Mouse (Mus musculus) brown adipose tissue, adult 24 weeks (tissue): Measurements from ENCODE around the gene Peak1. TPM values are rescaled to one million over a fixed set of nuclear protein-coding genes. Genes with fewer than 3 reads are reported as not detected.
"Not testable (repeated sequence)": the region's sequence is repeated elsewhere in the genome, so short reads cannot be mapped to it uniquely, and the experiment has no call there.

Source experiments
- H3K27ac ChIP-seq: fragments of 200-500 bp; replicated peaks from 2 replicates; pipeline ENCODE4 v1.5.1; 2012; ENCODE audit warnings: low read depth, mild to moderate bottlenecking, low read length
- H3K4me1 ChIP-seq: fragments of 200-500 bp; 2 replicates; pipeline ENCODE4 v1.6.1; 2012; ENCODE audit warnings: low read length, mixed read lengths; ENCODE audit not compliant: control insufficient read depth, insufficient read depth, insufficient read length
- H3K4me3 ChIP-seq: fragments of 200-500 bp; 2 replicates; pipeline ENCODE4 v1.5.1; 2012; ENCODE audit warnings: low read depth, mild to moderate bottlenecking, low read length, moderate library complexity; ENCODE audit not compliant: insufficient read depth
- polyA plus RNA-seq: library from polyadenylated mRNA; stranded (reverse); fragments of >200 nt; gene quantifications from 2 replicates; pipeline ENCODE4 v1.2.4, GENCODE M21; 2012; ENCODE audit not compliant: missing spikeins, insufficient read depth, insufficient read length

Gene Peak1
- polyA plus RNA-seq, 1 experiment: 9.6 TPM

- no peaks in the 10 kb centered on the region for H3K4me1 ChIP-seq
- no peak overlapping the region for H3K4me3 ChIP-seq
- H3K27ac ChIP-seq: no peak overlapping the region
Observed at GRCm38 (mm10) chr9:56227626-56228025, 190.2 kb downstream of the Peak1 start.

DNA sequence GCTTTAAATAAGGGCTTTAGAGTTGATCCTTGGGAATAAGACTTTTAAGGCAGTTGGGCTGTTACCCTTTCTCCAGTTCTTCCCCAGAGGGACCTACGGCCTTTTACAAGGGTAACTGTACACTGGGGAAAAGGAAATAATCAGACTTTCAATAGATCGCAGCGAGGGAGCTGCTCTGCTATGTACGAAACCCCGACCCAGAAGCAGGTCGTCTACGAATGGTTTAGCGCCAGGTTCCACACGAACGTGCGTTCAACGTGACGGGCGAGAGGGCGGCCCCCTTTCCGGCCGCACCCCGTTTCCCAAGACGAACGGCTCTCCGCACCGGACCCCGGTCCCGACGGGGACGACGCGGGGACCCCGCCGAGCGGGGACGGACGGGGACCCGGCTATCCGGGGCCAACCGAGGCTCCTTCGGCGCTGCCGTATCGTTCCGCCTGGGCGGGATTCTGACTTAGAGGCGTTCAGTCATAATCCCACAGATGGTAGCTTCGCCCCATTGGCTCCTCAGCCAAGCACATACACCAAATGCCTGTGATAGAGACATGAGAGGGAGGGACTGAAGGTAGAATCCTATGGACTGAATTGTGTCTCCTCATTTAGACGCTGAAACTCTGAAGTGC is 194.3 kb downstream of the Peak1 start:
- H3K4me3 ChIP-seq, H3K27ac ChIP-seq, H3K4me1 ChIP-seq: not testable (repeated sequence)

GRCm38 (mm10) chr9:56218860-56219259 is 199.0 kb downstream of the Peak1 start:
- H3K27ac ChIP-seq: no peak overlapping the region
- H3K4me3 ChIP-seq: no peak overlapping the region
- no peaks in the 10 kb centered on the region for H3K4me1 ChIP-seq

- no peaks in the 10 kb centered on the region for H3K4me1 ChIP-seq
- H3K27ac ChIP-seq: no peak overlapping the region
- no peak overlapping the region for H3K4me3 ChIP-seq
Observed at GRCm38 (mm10) chr9:56218043-56218442, 199.8 kb downstream of the Peak1 start.

GRCm38 (mm10) chr9:56217386-56217785 is 200.5 kb downstream of the Peak1 start:
- Histone ChIP-seq H3K4me1 (no peaks in the 10 kb centered on the region), H3K4me3 (no peak overlapping the region), H3K27ac (no peak overlapping the region)

- no peak overlapping the region for H3K27ac ChIP-seq
- H3K4me3 ChIP-seq: no peak overlapping the region
- no peaks in the 10 kb centered on the region for H3K4me1 ChIP-seq
Observed at GRCm38 (mm10) chr9:56213451-56214291, 204.2 kb downstream of the Peak1 start.

DNA sequence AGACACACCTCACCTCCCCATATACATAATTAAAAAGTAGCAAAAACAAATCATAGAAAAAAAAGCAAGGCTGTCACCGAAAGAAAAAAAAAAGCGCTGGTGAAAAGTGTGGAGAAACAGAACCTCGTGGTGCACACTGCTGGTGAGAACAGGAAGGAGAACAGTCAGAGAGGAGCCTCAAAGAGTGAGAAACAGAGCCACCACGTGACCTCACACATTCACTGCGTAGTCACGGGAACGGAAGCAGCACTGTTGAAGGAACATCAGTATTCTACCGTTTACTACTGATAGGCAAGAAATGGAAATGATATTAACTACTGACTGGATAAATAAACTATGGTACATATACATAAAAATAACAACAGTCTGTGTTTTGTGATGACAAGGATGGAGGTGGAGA is 209.1 kb downstream of the Peak1 start:
- H3K4me1 ChIP-seq: no peaks in the 10 kb centered on the region
- H3K27ac ChIP-seq: no peak overlapping the region
- H3K4me3 ChIP-seq: no peak overlapping the region

- no peak overlapping the region for H3K4me3 ChIP-seq
- H3K4me1 ChIP-seq: no peaks in the 10 kb centered on the region
- no peak overlapping the region; the same call in 1 of the 2 replicates for H3K27ac ChIP-seq
Observed at GRCm38 (mm10) chr9:56207516-56207915, 210.4 kb downstream of the Peak1 start.

DNA sequence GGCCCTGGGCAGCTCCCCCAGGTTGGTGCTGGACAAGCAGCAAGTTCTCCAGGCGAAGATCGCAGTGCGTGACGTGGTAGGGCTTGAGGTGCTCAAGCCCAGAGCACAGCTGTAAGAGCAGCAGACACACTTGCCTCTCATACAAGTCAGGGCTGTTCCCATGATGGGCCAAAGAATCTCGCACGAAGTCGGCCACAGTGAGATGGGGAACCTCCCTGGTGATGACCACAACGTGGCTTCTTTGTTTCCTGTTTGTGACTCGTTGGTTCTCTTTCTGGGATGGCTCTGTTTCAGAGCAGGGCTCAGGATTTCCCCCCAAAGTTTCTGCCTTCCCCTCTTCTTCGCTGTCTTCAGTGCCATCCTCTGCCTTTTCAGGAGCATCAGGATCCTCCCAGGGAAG is 210.8 kb downstream of the Peak1 start:
- Histone ChIP-seq H3K27ac (0 out of 2 replicates have a peak overlapping the region, but pooled peaks have one; percentile 12), H3K4me3 (no peak overlapping the region), H3K4me1 (no peaks in the 10 kb centered on the region)

DNA sequence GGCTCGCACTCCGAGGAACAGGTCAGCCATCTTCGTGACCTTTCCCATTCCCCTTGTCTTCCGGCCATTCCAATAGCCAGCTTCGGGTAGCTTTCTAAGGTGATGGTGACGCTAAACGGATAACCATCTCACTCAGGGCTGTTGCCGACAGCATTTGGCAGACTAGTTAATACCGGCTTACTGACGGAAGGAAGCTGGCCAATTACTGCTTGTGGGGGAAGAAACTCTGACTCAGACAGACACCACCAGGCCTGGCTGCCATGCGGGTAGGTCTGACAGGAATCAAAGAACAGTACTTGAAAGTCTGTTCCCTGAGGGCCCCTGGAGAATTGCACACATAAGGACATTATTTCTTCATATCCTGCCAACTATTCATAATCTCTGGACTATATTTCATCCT is 212.5 kb downstream of the Peak1 start:
- Histone ChIP-seq H3K4me1 (no peaks in the 10 kb centered on the region), H3K4me3 (no peak overlapping the region), H3K27ac (no peak overlapping the region)

DNA sequence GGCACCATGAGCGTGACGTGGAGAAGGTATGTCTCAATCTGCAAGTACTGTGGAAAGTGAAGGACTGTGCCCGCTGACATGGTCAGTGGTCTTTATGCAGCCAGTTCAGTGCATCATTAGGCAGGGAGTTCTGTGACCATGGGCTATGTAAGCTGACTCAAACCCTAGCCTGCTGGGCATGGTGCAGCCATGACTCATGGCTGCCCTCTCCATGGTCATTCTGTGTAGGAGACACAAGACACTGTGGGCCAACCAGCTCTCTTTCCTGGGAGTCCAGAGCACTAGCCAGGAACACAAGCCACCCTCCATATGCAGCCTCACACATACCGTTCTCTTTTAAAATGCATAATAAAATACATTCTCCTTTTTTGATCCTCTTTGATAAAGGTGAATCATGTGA is 213.6 kb downstream of the Peak1 start:
- H3K4me3 ChIP-seq: no peak overlapping the region
- H3K27ac ChIP-seq: no peak overlapping the region
- H3K4me1 ChIP-seq: no peaks in the 10 kb centered on the region

GRCm38 (mm10) chr9:56200645-56201314 is 217.1 kb downstream of the Peak1 start:
- no peaks in the 10 kb centered on the region for H3K4me1 ChIP-seq
- no peak overlapping the region for H3K27ac ChIP-seq
- H3K4me3 ChIP-seq: no peak overlapping the region

DNA sequence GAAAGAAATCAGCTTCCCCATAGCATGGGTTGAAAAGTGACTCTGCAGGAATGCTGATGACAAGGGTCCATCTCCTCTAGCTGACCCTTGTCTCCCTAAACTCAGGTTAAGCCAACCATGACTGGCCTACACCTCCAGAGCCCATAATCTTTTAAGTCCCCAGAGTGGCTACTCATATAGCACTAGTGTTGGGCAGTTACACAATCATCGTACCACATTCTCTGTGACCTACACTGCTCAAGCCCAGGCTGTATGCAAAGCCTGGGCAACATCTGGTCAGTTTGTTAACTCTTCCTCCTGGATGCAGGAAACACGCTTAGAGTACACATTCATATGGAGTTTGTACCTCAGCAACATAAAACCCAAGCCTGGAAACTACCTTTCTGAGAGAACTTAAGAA is 217.7 kb downstream of the Peak1 start:
- Histone ChIP-seq H3K27ac (no peak overlapping the region), H3K4me3 (no peak overlapping the region), H3K4me1 (no peaks in the 10 kb centered on the region)

- H3K27ac ChIP-seq: no peak overlapping the region
- no peaks in the 10 kb centered on the region for H3K4me1 ChIP-seq
- no peak overlapping the region for H3K4me3 ChIP-seq
Observed at GRCm38 (mm10) chr9:56196921-56197320, 220.9 kb downstream of the Peak1 start.

DNA sequence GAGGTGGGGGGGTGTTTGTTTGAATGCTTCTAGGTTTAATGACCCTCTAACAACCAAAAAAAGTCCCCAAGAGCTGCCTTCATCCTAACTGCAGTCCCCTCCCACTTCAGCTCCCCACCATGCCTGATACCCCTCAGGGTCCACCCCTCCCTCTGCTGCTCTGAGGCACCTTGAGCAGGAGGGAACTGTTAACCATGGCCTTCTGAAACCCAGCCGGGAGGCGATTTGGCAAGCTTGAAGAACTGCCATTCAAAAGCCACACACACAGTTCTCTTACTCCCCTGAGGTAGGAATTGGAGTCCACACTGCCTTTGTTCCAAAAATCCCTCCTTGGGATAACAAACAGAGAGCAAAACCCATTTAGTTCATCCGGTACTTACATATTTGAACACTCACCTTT is 222.7 kb downstream of the Peak1 start:
- Histone ChIP-seq H3K27ac (no peak overlapping the region), H3K4me3 (no peak overlapping the region), H3K4me1 (no peaks in the 10 kb centered on the region)
